Mouse (Mus musculus) liver, embryonic 12.5 days (tissue): ENCODE measurements at regions not wholly inside any gene's neighbourhood (a gene's known extent, or its start where the extent isn't known, plus 50 kb on each side); places are given as distances from the start of the nearest gene placed in this dataset.

ENCODE experiments used
- ATAC-seq: fragments of 200-750 bp; cut with Nextera tagmentation; 2 replicates; pipeline ENCODE4 v1.8.0; 2017; ENCODE audit warnings: moderate number of reproducible peaks, mild to moderate bottlenecking, moderate library complexity
- H3K27ac ChIP-seq: fragments of 300-500 bp; sonication (generic); 2 replicates; pipeline ENCODE4 v1.5.1; 2016; ENCODE audit warnings: mild to moderate bottlenecking
- H3K27me3 ChIP-seq: fragments of 300-500 bp; sonication (generic); replicated peaks from 2 replicates; pipeline ENCODE4 v1.6.1; 2016; ENCODE audit warnings: mild to moderate bottlenecking, moderate library complexity
- H3K36me3 ChIP-seq: fragments of 300-500 bp; sonication (generic); 2 replicates; pipeline ENCODE4 v1.6.1; 2016; ENCODE audit warnings: mild to moderate bottlenecking, moderate library complexity
- H3K4me1 ChIP-seq: fragments of 300-500 bp; sonication (generic); 2 replicates; pipeline ENCODE4 v1.6.1; 2016
- H3K4me2 ChIP-seq: fragments of 300-500 bp; sonication (generic); 2 replicates; pipeline ENCODE4 v1.6.1; 2016; ENCODE audit warnings: mild to moderate bottlenecking, moderate library complexity
- H3K4me3 ChIP-seq: fragments of 300-500 bp; sonication (generic); 2 replicates; pipeline ENCODE4 v1.5.1; 2016; ENCODE audit warnings: mild to moderate bottlenecking, moderate library complexity
- H3K9ac ChIP-seq: fragments of 300-500 bp; sonication (generic); 2 replicates; pipeline ENCODE4 v1.6.1; 2016; ENCODE audit warnings: mild to moderate bottlenecking, moderate library complexity
- H3K9me3 ChIP-seq: fragments of 300-500 bp; sonication (generic); replicated peaks from 2 replicates; pipeline ENCODE4 v1.6.1; 2016; ENCODE audit warnings: mild to moderate bottlenecking, moderate library complexity
- WGBS: fragments of 180-500 bp; shearing (Covaris S2); methylation state at CpG from one replicate; pipeline ENCODE4 v1.1.7; 2016; ENCODE audit not compliant: insufficient replicate concordance; 5-methylcytosine and 5-hydroxymethylcytosine counted together

- no peaks in the 10 kb centered on the region for H3K36me3 ChIP-seq
- no peak overlapping the region for H3K4me2 ChIP-seq
- ATAC-seq, result no peak
- no peak overlapping the region for H3K27ac ChIP-seq
- H3K27me3 ChIP-seq, result peaks cover 28% of the 10 kb centered on the region
- no peak overlapping the region for H3K4me3 ChIP-seq
- WGBS, result 56% methylated on average over 27 of the region's 27 CpGs
- H3K9ac ChIP-seq, result no peak overlapping the region
- H3K4me1 ChIP-seq, result peaks cover 4% of the 10 kb centered on the region; the same call in 1 of the 2 replicates
- no peaks in the 10 kb centered on the region for H3K9me3 ChIP-seq
Observed at GRCm38 (mm10) chrX:11734505-11735435, 407.1 kb downstream of the H2al1j start.

- Histone ChIP-seq H3K4me3 (no peak overlapping the region), H3K9ac (no peak overlapping the region), H3K4me1 (peaks cover 4% of the 10 kb centered on the region; the same call in 1 of the 2 replicates), H3K27me3 (peaks cover 28% of the 10 kb centered on the region), H3K27ac (no peak overlapping the region), H3K4me2 (no peak overlapping the region), H3K9me3 (no peaks in the 10 kb centered on the region), H3K36me3 (no peaks in the 10 kb centered on the region)
- no peak for ATAC-seq
- 57% methylated on average over 17 of the region's 17 CpGs for WGBS
Observed at GRCm38 (mm10) chrX:11735516-11736170, 408.0 kb downstream of the H2al1j start.

DNA sequence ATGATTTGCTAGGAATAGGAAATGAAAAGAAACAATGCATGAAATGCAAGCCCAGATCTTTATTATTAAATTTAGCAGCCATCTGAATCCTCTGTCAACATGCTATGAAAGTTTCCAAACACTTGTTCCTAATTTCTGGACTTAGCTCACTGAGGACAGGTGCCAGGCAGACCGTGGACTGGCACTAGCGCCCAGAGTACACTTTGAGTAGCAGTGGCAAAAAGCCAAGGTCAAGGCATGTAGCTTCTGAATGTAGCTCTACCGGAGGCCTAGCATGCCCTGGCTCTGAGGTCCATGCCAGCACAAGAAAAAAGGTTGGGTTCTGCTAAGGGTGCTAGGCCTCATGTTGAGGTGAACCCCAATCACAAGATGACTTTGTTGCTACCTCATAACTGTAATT is 408.9 kb downstream of the H2al1j start:
- Histone ChIP-seq H3K27ac (no peak overlapping the region), H3K4me2 (no peak overlapping the region), H3K4me1 (peaks cover 4% of the 10 kb centered on the region; the same call in 1 of the 2 replicates), H3K27me3 (peaks cover 28% of the 10 kb centered on the region), H3K9ac (no peak overlapping the region), H3K9me3 (no peaks in the 10 kb centered on the region), H3K4me3 (no peak overlapping the region), H3K36me3 (no peaks in the 10 kb centered on the region)
- no peak for ATAC-seq
- WGBS, result 75% methylated on average over 3 of the region's 3 CpGs

- no peak overlapping the region for H3K4me2 ChIP-seq
- ATAC-seq, result no peak
- no peak overlapping the region for H3K4me3 ChIP-seq
- H3K27me3 ChIP-seq, result peaks cover 25% of the 10 kb centered on the region
- H3K27ac ChIP-seq, result no peak overlapping the region
- no peak overlapping the region for H3K9ac ChIP-seq
- WGBS, result 54% methylated on average over 7 of the region's 7 CpGs
- H3K36me3 ChIP-seq, result no peaks in the 10 kb centered on the region
- H3K4me1 ChIP-seq, result peaks cover 4% of the 10 kb centered on the region; the same call in 1 of the 2 replicates
- H3K9me3 ChIP-seq, result no peaks in the 10 kb centered on the region
Observed at GRCm38 (mm10) chrX:11739565-11739964, 411.9 kb downstream of the H2al1j start.

- no peak overlapping the region for H3K4me3 ChIP-seq
- H3K4me1 ChIP-seq, result no peaks in the 10 kb centered on the region
- no peak overlapping the region for H3K4me2 ChIP-seq
- H3K27ac ChIP-seq, result no peak overlapping the region
- H3K36me3 ChIP-seq, result no peaks in the 10 kb centered on the region
- H3K27me3 ChIP-seq, result no peaks in the 10 kb centered on the region
- ATAC-seq, result no peak
- H3K9me3 ChIP-seq, result no peaks in the 10 kb centered on the region
- no peak overlapping the region for H3K9ac ChIP-seq
- 53% methylated on average over 3 of the region's 3 CpGs for WGBS
Observed at GRCm38 (mm10) chrX:11745911-11746310, 414.2 kb downstream of the Bcor start.

- Histone ChIP-seq H3K27me3 (no peaks in the 10 kb centered on the region), H3K9ac (no peak overlapping the region), H3K4me3 (no peak overlapping the region), H3K27ac (no peak overlapping the region), H3K4me1 (0 out of 2 replicates have a peak, but pooled peaks cover 2% of the 10 kb centered on the region), H3K36me3 (no peaks in the 10 kb centered on the region), H3K9me3 (no peaks in the 10 kb centered on the region), H3K4me2 (no peak overlapping the region)
- 58% methylated on average over 4 of the region's 4 CpGs for WGBS
- ATAC-seq, result no peak
Observed at GRCm38 (mm10) chrX:11747386-11748121, 412.6 kb downstream of the Bcor start.

DNA sequence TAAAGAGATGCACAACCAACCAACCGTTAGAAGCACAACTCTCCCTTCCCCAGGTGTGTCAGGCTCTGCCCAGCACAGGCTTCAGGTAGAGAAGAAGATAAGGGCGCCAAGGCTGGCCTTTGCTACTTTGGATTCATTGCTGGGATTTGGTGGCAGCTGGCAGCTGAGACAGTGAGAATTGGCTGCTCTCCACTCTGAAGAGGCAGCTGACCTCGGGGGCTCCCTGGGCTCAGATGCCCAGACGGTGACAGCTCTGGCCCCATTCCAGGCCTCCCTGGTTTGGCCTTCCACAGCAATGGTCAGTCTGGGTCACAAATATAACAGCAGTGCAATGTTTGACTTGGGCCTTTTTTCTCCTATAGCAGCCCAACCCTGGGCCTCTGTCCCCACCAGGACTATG is 411.9 kb downstream of the Bcor start:
- no peak overlapping the region for H3K27ac ChIP-seq
- no peaks in the 10 kb centered on the region for H3K9me3 ChIP-seq
- H3K36me3 ChIP-seq, result no peaks in the 10 kb centered on the region
- no peak overlapping the region for H3K4me3 ChIP-seq
- peaks cover 9% of the 10 kb centered on the region; the same call in 1 of the 2 replicates for H3K4me1 ChIP-seq
- no peak for ATAC-seq
- no peak overlapping the region for H3K9ac ChIP-seq
- whole genome bisulfite sequencing, result 56% methylated on average over 4 of the region's 4 CpGs
- H3K27me3 ChIP-seq, result no peaks in the 10 kb centered on the region
- no peak overlapping the region for H3K4me2 ChIP-seq

DNA sequence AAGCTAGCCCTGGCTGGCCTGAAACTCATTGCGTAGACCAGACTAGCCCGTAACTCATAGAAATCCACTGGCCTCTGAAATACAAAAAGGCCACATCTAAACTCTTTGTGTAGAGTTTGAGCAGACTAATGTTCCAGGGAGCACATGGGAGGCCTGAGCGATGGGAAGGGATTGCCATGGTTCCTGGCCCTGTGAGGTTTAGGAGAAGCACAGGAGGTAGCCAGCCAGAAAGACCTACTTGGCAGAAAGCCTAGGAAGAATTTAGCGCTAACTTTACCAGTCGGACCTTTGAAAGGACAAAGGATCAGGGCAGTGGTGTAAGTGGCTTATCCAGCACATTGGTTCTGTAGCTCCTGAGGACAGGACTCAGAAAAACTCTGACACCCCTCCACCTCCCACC is 407.6 kb downstream of the Bcor start:
- H3K27ac ChIP-seq, result peak overlapping the region; percentile 51
- ATAC-seq, result no peak

GRCm38 (mm10) chrX:11752973-11753590 is 407.1 kb downstream of the Bcor start:
- H3K9ac ChIP-seq, result no peak overlapping the region
- peaks cover 17% of the 10 kb centered on the region; the same call in 1 of the 2 replicates for H3K4me1 ChIP-seq
- no peaks in the 10 kb centered on the region for H3K27me3 ChIP-seq
- H3K4me3 ChIP-seq, result no peak overlapping the region
- no peaks in the 10 kb centered on the region for H3K9me3 ChIP-seq
- no peaks in the 10 kb centered on the region for H3K36me3 ChIP-seq
- peak overlapping the region; percentile 41 for H3K4me2 ChIP-seq
- 8% methylated on average over 13 of the region's 13 CpGs for WGBS
- 0 out of 2 replicates have a peak, but pooled peaks have one; percentile 51 for ATAC-seq
- H3K27ac ChIP-seq, result peak overlapping the region; percentile 51; the same call in 1 of the 2 replicates

More for the DNA sequence above, 407.6 kb downstream of the Bcor start:
- H3K4me1 ChIP-seq, result peaks cover 17% of the 10 kb centered on the region; the same call in 1 of the 2 replicates
- no peaks in the 10 kb centered on the region for H3K9me3 ChIP-seq
- peak overlapping the region; percentile 41 for H3K4me2 ChIP-seq
- H3K27me3 ChIP-seq, result no peaks in the 10 kb centered on the region
- no peak overlapping the region for H3K9ac ChIP-seq
- no peaks in the 10 kb centered on the region for H3K36me3 ChIP-seq
- 45% methylated on average over 5 of the region's 5 CpGs for WGBS
- no peak overlapping the region for H3K4me3 ChIP-seq

GRCm38 (mm10) chrX:11755046-11755445 is 405.1 kb downstream of the Bcor start:
- Histone ChIP-seq H3K4me1 (peaks cover 17% of the 10 kb centered on the region; the same call in 1 of the 2 replicates), H3K36me3 (no peaks in the 10 kb centered on the region), H3K27ac (no peak overlapping the region), H3K4me2 (no peak overlapping the region), H3K4me3 (no peak overlapping the region), H3K9ac (no peak overlapping the region), H3K9me3 (no peaks in the 10 kb centered on the region), H3K27me3 (no peaks in the 10 kb centered on the region)
- no peak for ATAC-seq
- WGBS, result 71% methylated on average over 2 of the region's 2 CpGs

DNA sequence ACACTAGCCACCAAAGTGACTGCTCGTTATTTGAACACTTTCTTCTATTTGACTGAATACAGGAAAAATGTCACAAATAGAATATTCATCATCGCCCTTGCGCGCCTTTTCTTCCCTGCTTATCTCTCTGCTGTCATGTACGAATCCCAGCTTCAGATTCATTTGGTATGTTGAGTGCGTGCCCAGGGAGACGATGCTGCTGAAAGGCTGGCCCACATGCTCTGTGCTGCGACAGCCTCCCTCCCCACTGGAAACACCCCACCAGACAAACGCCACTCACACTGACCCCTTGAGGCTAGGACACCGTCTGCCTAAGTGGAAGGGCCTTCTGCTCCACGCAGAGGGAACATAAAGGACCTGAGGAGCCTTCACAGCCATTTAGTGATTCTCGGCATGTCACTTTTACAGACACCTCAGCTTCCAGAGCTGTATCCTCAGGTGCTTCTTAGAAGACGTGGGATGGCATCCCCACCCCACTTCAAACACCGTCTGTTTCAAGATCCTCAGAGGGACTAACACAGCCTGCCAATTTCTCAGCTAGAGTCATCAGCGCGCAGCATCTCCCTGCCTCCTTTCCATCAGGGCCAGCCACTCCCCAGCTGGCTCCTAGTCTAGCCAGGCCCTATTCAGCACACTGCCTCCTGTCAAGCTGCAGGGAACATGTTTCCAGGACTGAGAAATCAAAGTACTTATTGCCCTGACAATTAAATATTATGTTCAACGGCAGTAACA is 396.6 kb downstream of the Bcor start:
- Histone ChIP-seq H3K4me2 (no peak overlapping the region), H3K27me3 (no peaks in the 10 kb centered on the region; the same call in 1 of the 2 replicates), H3K27ac (no peak overlapping the region), H3K4me1 (no peaks in the 10 kb centered on the region), H3K4me3 (no peak overlapping the region), H3K36me3 (no peaks in the 10 kb centered on the region), H3K9ac (no peak overlapping the region), H3K9me3 (no peaks in the 10 kb centered on the region)
- WGBS, result 72% methylated on average over 17 of the region's 17 CpGs
- ATAC-seq, result no peak
